Mouse (Mus musculus) kidney, adult 2 months (tissue): ENCODE data around the gene Sertad3.

Source experiments
- CTCF ChIP-seq: fragments of 200-500 bp; conservative IDR thresholded peaks from 2 replicates; pipeline ENCODE4 v1.5.1; 2011; ENCODE audit warnings: low read depth, mild to moderate bottlenecking, control low read depth, low read length, moderate library complexity, mixed read lengths; ENCODE audit not compliant: insufficient read depth, insufficient read length
- POLR2A ChIP-seq: fragments of 200-500 bp; IDR thresholded peaks from one replicate; pipeline ENCODE4 v1.6.1; 2011; ENCODE audit warnings: low read depth, low read length, control low read depth

- no peak for TF ChIP-seq CTCF
- TF ChIP-seq POLR2A: no peak
Observed at GRCm38 (mm10) chr7:27510809-27511208, 37.2 kb downstream of the Sertad3 start.
